Mouse (Mus musculus): ENCODE results near the gene Islr. TPM values are rescaled to one million over a fixed set of nuclear protein-coding genes. Genes with fewer than 3 reads are reported as not detected.

The Islr gene
- total RNA-seq, 2 experiments from 2014 or later, result 11.9 to 26.1 TPM

DNA sequence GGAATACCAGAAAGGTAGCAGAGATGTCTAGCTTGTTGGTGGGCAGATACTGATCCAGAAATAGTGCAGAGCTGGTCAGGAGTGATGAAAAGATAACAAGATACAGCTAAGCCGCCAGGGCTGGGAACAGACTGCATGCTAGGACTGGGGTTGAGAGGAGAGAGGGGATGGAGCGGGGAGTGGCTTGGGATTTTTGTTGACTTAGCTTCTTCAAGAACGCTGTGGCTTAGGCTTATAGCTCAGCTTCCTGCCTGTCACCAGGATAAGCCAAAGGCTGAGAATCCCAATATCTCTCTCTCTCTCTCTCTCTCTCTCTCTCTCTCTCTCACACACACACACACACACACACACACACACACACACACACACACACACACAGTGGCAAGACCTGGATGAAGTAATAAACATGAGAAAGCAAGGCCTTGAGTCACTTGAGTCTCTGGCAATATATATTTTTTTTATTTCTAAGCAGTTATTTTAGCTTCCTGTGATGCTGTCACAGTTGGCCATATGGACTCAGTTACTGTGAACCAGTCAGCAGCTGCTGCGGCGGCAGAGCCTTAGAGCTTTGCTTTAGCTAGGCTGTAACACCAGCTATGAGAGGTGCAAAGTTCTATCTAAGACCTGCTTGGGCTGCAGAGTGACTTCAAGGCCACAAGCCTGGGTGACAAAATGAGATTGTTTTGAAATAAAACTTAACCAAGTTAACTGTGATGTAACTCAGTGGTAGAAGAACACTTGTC, 28.2 kb downstream of the Islr start:
- Histone ChIP-seq H3K27ac (no peak overlapping the region), H3K4me3 (no peak overlapping the region)
- TF ChIP-seq CTCF (IDR thresholded peaks at IDR 0.05), result no peak
- DNase-seq, result no peak
- intact Hi-C loops (cut with DNase I), result no loop called here

- intact Hi-C loops (cut with DNase I), result no loop called here
- no peak overlapping the region for H3K4me3 ChIP-seq
- H3K27ac ChIP-seq, result no peak overlapping the region
- TF ChIP-seq CTCF (IDR thresholded peaks at IDR 0.05), result no peak
- DNase-seq, result no peak
These were observed 29.3 kb downstream of the Islr start for GRCm38 (mm10) chr9:58174818-58175251.

DNA sequence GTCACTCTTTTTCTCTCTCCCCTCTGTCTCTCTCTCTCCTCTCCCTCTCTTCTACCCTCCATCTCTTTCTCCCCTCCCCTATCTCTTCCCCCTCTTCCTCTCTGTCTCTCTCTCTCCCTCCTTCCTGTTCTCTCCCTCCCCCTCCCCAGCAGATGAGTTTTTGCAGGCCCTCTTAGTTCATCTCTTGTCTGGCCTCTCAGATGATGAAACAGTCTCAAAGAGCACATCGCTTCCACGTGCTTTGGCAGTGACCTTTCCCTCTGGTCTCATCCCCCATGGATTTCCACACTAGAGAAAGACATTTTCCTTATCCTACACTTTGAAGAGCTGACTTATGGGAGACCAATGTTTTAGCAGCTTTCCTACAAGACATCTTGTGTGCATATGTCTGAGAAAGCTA, 31.2 kb downstream of the Islr start:
- DNase-seq, result no peak
- no peak overlapping the region for H3K4me3 ChIP-seq
- no peak for TF ChIP-seq CTCF (IDR thresholded peaks at IDR 0.05)
- intact Hi-C loops (cut with DNase I), result no loop called here
- no peak overlapping the region for H3K27ac ChIP-seq

- Histone ChIP-seq H3K27ac (no peak overlapping the region), H3K4me3 (no peak overlapping the region)
- no peak for DNase-seq
- intact Hi-C loops (cut with DNase I), result no loop called here
- TF ChIP-seq CTCF (IDR thresholded peaks at IDR 0.05), result no peak
These were observed 34.7 kb downstream of the Islr start for GRCm38 (mm10) chr9:58169426-58169825.

DNA sequence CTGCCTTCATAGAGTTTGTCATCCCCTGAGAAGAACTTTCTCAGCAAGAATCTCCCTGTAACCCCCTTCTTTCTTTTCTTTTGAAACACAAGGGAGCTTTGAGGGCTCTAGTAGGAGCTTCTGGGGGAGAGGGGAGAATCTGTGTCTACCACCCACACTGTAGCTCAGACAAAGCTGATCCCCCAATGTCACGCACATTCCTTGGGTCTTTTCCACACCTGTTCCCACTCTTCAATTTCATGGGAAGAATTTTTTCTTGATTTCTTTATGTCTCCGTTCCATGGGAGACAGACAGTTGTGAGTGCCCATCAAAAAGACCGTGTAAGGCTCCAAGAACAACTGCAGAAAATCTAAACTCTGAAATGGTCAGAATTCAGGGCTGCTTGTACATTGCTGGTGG, 35.2 kb downstream of the Islr start:
- no peak overlapping the region for H3K4me3 ChIP-seq
- no peak for TF ChIP-seq CTCF (IDR thresholded peaks at IDR 0.05)
- no peak for DNase-seq
- intact Hi-C loops (cut with DNase I), result no loop called here
- H3K27ac ChIP-seq, result no peak overlapping the region

DNA sequence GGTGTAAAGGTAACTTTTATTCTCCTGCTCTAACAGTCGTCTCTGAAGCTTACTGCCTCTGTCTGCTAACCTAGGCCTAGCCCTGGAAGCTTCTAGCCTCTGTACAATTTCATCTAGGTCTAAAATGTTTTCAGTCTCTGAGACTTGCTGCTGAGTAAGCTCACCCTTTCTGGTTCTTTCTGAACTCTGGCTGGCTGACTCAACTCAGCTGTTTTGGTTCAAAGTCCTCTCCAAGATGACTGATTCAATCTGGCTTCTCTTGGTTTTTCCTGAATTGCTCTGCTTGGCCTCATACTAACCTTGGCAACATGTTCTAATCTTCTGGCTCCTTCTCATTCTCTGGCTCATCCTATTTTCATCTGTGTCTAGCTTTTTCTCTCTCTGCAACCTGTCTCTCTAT, 38.3 kb downstream of the Islr start:
- intact Hi-C loops (cut with DNase I), result no loop called here
- Histone ChIP-seq H3K27ac (no peak overlapping the region), H3K4me3 (no peak overlapping the region)
- TF ChIP-seq CTCF (IDR thresholded peaks at IDR 0.05), result no peak
- DNase-seq, result no peak

DNA sequence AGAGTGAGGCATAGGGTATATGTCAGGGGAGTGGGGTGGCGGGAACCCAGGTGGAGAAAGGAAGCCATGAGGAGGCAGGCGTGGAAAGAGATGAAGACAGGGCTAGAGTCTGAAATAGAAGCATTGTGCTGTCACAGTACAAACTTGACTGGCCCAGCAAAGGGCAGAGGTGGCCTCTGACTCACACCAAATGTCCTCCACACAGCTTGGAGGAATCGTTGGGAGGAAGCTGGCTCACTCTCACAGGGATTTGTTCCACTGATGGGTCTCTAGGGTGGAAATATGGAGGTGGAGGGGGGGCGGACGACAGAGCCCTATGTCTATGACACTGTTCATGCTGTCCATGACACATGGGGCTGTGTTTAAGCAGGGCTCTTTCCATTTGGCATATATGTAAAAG, 41.0 kb downstream of the Islr start:
- Histone ChIP-seq H3K4me3 (no peak overlapping the region), H3K27ac (no peak overlapping the region)
- TF ChIP-seq CTCF (IDR thresholded peaks at IDR 0.05), result no peak
- intact Hi-C loops (cut with DNase I), result no loop called here
- DNase-seq, result no peak

DNA sequence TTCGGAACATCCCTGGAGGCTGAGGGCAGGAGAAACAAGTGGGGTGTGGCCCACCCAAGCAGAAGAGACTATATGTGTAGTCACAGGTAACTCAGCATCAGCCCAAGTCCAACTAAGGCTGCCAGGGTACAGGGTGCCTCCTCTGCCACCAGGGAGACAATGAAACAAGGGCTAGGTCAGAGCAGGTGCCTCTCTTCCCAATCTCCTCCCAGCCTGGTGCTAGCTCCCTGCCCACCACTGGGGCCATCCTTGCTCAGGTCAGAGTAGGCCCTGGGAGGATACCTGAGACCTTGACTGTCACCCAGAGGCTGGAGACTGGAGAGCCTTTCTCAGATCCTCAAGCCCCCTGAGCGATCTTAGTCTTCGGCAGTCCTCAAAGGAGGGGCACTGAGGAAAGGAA, 41.9 kb downstream of the Islr start:
- no peak for TF ChIP-seq CTCF (IDR thresholded peaks at IDR 0.05)
- no peak overlapping the region for H3K27ac ChIP-seq
- intact Hi-C loops (cut with DNase I), result no loop called here
- DNase-seq, result no peak
- no peak overlapping the region for H3K4me3 ChIP-seq

DNA sequence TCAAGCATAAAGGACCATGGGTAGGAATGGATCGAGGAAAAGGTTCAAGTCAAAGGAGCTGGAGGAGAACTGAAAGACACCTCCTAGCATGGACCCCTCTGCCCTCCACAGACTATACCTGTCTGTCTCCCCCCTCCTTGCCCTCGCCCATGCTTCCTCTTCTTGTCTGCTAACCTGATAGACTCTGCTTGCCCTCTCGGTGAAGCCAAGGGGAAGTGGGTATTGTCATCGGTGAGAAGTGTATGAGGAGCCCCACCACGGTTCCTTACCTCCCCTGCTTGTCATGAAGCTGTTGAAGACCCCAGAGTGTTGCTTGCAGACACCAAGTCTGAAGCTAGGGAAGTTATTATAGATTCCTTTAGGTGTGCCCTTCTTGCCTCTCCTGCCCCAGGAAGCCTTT, 43.8 kb downstream of the Islr start:
- Histone ChIP-seq H3K4me3 (no peak overlapping the region), H3K27ac (peak overlapping the region; percentile 85; the same call in 1 of the 2 replicates)
- intact Hi-C loops (cut with DNase I), result no loop called here
- DNase-seq, result no peak
- no peak for TF ChIP-seq CTCF (IDR thresholded peaks at IDR 0.05)

GRCm38 (mm10) chr9:58159855-58160254, 44.3 kb downstream of the Islr start:
- peak; percentile 52 for DNase-seq
- Histone ChIP-seq H3K4me3 (no peak overlapping the region), H3K27ac (peak overlapping the region; percentile 85)
- intact Hi-C loops (cut with DNase I), result no loop called here
- TF ChIP-seq CTCF (IDR thresholded peaks at IDR 0.05), result no peak

DNA sequence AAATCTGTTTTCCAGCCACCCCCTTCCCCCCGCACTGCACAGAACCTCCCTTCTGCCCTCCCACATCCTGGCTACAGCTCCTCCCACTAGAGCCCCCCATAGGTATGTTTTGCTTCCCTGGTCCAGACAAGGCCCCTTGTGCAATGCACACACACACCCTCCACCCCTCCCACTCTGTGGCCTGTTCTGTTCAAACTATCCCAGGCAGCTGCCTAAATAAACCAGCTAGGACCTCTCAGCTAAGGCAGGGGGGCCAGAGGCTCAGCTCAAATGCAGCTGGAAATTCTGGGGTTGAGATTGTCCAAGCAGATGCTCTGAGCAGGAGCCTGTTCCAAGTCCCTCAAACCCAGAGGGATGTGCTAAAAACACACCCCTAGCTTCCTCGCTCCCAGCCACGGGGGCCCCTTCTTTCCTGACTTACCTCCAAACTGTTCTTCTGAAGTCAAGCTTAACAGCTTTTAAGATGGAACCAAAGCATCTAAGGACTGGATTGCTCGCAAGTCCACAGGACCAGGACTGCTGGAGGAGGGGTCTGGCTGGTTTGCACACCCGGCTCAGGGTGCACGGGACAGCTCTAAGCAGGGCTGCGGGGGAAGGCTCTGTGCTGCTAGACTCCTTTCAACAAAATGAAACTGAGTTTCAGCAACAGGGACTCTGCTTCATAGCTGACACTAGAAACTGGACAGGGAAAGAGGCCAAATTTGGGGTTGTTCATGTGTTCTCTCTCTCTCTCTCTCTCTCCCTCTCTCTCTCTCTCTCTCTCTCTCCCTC, 45.4 kb downstream of the Islr start:
- H3K4me3 ChIP-seq, result peak overlapping the region; percentile 63
- intact Hi-C loops (cut with DNase I), result no loop called here
- TF ChIP-seq CTCF (IDR thresholded peaks at IDR 0.05), result no peak

DNA sequence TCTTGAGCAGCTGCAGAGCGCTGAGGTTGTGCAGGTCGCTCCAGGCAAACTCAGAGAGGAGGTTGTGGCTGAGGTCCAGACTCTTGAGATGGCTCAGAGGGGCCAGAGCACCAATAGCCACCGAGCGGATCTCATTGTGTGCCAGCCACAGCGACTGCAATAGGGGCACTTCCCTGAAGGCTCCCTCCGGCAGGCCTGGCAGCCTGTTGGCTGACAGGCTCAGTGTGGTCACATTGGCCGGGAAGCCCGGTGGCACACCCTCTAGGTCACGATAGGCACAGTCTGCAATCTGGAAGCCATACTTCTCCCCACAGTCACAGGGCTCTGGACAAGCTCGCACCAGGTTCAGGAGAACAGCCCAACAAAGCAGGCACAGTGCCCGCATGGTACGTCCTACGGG, 46.3 kb downstream of the Islr start:
- peak overlapping the region; percentile 85 for H3K27ac ChIP-seq
- H3K4me3 ChIP-seq, result peak overlapping the region; percentile 63
- TF ChIP-seq CTCF (IDR thresholded peaks at IDR 0.05), result no peak
- intact Hi-C loops (cut with DNase I), result no loop called here
- peak; percentile 42 for DNase-seq

More for the DNA sequence above, 45.4 kb downstream of the Islr start:
- peak; percentile 76 for DNase-seq
- peak overlapping the region; percentile 85 for H3K27ac ChIP-seq

DNA sequence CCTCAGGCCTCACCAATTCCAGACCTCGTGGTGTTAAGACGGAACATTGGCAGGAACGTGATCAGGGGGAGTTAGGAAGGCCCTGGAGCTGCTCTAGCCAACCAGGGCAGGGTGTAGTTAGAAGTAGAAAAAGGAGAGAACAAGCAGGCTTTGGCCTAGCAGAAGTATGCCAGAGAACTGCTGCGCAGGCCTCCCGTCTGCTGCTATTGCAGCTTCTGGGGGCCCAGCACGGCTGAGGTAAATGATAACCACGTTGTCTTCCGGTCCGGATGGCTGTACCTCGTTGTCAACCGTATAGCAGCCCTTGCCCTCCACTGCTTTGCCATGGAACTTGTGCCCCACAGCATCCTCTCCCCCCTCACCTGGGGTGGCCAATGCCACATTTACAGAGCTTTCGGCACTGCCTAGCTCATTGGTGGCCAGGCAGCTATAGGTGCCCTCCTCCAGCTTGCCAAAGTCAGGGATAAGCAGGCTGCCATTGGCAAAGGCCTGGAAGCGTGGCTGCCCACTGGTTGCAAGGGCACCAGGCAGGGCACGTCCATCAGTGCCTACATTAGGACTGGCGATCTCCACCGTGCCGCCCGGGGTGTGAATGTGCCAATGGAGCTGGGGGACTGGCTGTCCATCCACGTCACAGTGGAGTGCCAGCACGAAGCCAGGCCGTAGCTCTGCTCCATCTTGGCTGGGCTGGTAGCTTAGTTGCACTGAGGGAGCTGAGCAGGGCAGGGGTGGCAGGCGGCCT, 47.1 kb downstream of the Islr start:
- TF ChIP-seq CTCF (IDR thresholded peaks at IDR 0.05), result no peak
- intact Hi-C loops (cut with DNase I), result no loop called here
- H3K27ac ChIP-seq, result peak overlapping the region; percentile 85
- peak overlapping the region; percentile 63 for H3K4me3 ChIP-seq
- DNase-seq, result no peak

Data from gastrocnemius, adult 2 months (tissue).